Mouse (Mus musculus): ENCODE measurements around the gene Kazn. TPM values are rescaled to one million over a fixed set of nuclear protein-coding genes. Genes with fewer than 3 reads are reported as not detected.

Gene Kazn
- polyA plus RNA-seq, 1 experiment from 2014 or later: 13.7 TPM

DNA sequence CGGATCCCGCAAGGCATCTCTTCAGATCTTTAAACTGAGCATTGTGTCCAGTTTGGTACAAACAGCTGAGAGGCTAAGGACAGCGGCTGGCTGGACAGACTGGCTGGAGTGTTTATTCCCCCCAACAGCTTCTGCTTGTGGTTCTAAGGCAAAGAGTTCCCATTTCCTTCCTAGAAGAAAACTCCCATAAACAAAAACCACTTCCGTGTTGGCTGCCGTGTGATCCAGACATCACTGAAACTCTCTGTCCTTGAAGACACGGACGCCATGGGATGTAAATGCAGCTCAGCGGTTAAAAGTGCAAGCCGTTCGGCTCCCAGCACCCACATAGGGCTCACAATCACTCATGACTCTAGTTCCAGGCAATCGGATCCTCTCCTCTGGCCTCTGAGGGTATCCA, 3.8 kb downstream of the Kazn start:
- H3K36me3 ChIP-seq (ENCODE audit: control insufficient read depth, insufficient read depth, low read length): no peaks in the 10 kb centered on the region
- no peak overlapping the region for H3K4me2 ChIP-seq (ENCODE audit: low read length)
- peaks cover 38% of the 10 kb centered on the region for H3K4me1 ChIP-seq (replicated peaks; ENCODE audit: control insufficient read depth, insufficient read depth, low read length)
- no peaks in the 10 kb centered on the region for H3K27me3 ChIP-seq (replicated peaks; ENCODE audit: control insufficient read depth, insufficient read depth, low read length)
- H3K27ac ChIP-seq (ENCODE audit: low read depth): no peak overlapping the region
- H3K9ac ChIP-seq (ENCODE audit: low read length): no peak overlapping the region
- DNase-seq (ENCODE audit: low spot score) (no peak), ATAC-seq (replicated peaks; ENCODE audit: low FRiP score, low TSS enrichment, low read depth) (no peak)
- no peaks in the 10 kb centered on the region for H3K9me3 ChIP-seq (ENCODE audit: control insufficient read depth, low read length)
- WGBS: 61% methylated on average over 11 of the region's 11 CpGs
- H3K4me3 ChIP-seq (ENCODE audit: low read depth, low read length): no peak overlapping the region

DNA sequence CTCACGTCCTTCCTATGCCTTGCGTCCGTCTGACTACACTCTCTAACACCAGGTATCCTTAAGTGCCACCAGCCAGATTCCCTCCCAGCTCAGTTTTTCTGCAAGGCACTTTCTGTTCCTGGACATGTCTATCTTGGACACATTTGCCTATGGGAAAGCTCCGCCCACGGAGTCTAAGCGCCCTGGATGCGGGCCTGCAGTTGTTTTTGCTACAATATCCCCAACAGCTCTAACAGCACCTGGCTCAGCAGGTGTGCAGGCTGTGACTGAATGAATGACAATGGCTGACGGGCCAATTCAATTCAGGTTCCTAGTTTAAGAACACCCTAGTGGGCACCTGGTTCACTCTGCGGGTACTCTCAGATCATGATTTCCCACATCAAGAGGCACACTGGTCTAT, 4.4 kb downstream of the Kazn start:
- Histone ChIP-seq H3K9ac (ENCODE audit: low read length) (no peak overlapping the region), H3K4me1 (replicated peaks; ENCODE audit: control insufficient read depth, insufficient read depth, low read length) (peaks cover 41% of the 10 kb centered on the region), H3K9me3 (ENCODE audit: control insufficient read depth, low read length) (no peaks in the 10 kb centered on the region), H3K4me3 (ENCODE audit: low read depth, low read length) (no peak overlapping the region), H3K36me3 (ENCODE audit: control insufficient read depth, insufficient read depth, low read length) (no peaks in the 10 kb centered on the region), H3K27me3 (replicated peaks; ENCODE audit: control insufficient read depth, insufficient read depth, low read length) (no peaks in the 10 kb centered on the region), H3K4me2 (ENCODE audit: low read length) (no peak overlapping the region), H3K27ac (ENCODE audit: low read depth) (no peak overlapping the region)
- ATAC-seq (replicated peaks; ENCODE audit: low FRiP score, low TSS enrichment, low read depth): no peak
- no peak for DNase-seq (ENCODE audit: low spot score)
- WGBS: 83% methylated on average over 9 of the region's 9 CpGs

DNA sequence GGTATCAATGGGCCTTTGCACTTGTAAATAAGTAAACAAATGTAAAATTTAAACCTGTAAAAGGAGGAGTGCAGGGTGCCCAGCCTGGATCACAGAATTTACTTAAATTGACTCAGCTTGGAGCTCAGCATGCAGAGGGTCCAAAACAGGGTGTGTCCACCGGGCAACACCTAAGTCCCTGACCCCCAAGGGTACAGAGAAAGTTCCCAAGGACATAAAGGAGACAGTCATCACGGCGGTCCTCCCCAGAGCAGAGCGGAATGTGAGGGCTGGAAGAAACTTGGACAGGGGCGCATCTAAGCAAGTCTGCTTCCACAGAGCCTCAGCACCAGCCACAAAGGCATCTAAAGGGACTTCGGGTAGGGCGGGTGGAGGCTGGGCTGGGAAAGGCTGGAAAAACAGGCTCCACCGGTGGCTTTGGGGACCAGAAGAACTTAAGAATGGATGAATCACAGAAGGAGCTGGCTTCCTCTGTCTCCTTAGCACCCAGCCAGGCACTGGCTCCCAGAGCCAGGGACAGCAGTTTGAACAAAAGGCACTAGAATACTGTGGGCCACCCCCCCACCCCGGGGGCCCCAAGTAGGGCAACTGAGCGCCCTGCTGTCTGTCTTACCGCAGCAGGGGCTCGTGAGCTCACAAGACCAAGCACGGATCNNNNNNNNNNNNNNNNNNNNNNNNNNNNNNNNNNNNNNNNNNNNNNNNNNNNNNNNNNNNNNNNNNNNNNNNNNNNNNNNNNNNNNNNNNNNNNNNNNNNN, 10.2 kb downstream of the Kazn start:
- H3K4me1 ChIP-seq (replicated peaks; ENCODE audit: control insufficient read depth, insufficient read depth, low read length): peaks cover 47% of the 10 kb centered on the region
- H3K4me3 ChIP-seq (ENCODE audit: low read depth, low read length): no peak overlapping the region
- 27% methylated on average over 13 of the region's 13 CpGs for WGBS
- no peaks in the 10 kb centered on the region for H3K27me3 ChIP-seq (replicated peaks; ENCODE audit: control insufficient read depth, insufficient read depth, low read length)
- H3K9me3 ChIP-seq (ENCODE audit: control insufficient read depth, low read length): no peaks in the 10 kb centered on the region
- no peak overlapping the region for H3K9ac ChIP-seq (ENCODE audit: low read length)
- 0 out of 2 replicates have a peak, but pooled peaks have one; percentile 37 for ATAC-seq (replicated peaks; ENCODE audit: low FRiP score, low TSS enrichment, low read depth)
- H3K4me2 ChIP-seq (ENCODE audit: low read length): peak overlapping the region; percentile 9; the same call in 1 of the 2 replicates
- peak; percentile 73 for DNase-seq (ENCODE audit: low spot score)
- no peaks in the 10 kb centered on the region for H3K36me3 ChIP-seq (ENCODE audit: control insufficient read depth, insufficient read depth, low read length)
- H3K27ac ChIP-seq (ENCODE audit: low read depth): peak overlapping the region; percentile 48; the same call in 1 of the 2 replicates

DNA sequence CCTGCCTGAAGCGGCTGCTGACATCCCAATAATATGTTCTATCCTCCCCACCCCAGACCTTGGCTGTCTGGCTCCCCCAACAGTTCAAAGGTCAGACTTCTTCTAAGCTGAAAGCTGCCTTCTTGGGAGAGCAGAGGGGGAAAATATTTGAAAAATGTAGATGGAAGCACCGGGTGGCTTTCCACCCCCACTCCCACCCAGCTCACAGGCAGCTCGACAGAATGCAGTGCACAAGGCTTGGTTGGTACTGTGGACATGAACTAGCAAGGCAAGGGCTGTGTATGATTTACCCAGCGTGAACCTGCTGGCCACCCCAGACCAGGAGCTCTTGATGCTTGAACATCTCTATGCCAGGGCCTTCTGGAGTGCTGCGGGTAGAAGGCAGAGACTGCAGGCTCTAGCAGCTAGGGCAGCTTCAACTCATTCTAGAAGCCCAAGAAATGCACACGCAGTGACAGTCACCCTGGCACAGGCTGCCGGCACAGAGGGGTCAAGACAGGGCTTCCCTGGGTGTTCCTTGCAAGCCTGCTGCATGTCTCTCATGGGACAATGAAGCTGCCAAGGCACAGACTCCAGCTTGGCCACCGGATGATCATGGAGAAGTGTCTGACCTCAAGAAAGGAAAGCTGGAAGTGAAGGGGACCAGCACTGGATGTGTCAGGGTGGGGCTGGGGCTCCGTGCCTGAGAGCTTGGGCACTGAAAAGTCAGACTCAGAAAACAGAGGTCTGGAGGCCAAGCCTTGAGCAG, 15.1 kb downstream of the Kazn start:
- H3K4me2 ChIP-seq (ENCODE audit: low read length): no peak overlapping the region
- peaks cover 81% of the 10 kb centered on the region for H3K4me1 ChIP-seq (replicated peaks; ENCODE audit: control insufficient read depth, insufficient read depth, low read length)
- DNase-seq (ENCODE audit: low spot score): no peak

DNA sequence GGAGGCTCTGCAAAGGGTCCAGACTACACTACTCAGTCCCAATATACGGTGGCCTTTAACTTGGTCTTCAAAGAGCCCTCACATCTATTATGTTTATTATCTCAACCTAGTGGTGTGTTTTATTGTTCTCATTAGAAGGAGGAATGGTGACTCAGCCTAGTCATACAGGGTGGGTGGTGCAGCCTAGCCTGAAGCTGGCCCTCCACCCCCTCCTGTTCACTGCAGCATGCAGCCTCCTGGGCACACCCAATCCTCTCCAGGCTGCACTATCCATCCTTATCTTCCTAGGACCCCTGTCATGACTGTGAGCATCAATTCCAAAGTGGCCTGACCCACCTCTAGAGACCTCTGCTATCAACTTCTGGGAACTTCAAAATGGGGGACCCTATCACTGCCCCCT, 16.8 kb downstream of the Kazn start:
- Histone ChIP-seq H3K27me3 (replicated peaks; ENCODE audit: control insufficient read depth, insufficient read depth, low read length) (no peaks in the 10 kb centered on the region), H3K9me3 (ENCODE audit: control insufficient read depth, low read length) (no peaks in the 10 kb centered on the region), H3K27ac (ENCODE audit: low read depth) (peak overlapping the region; percentile 89), H3K4me2 (ENCODE audit: low read length) (no peak overlapping the region), H3K36me3 (ENCODE audit: control insufficient read depth, insufficient read depth, low read length) (no peaks in the 10 kb centered on the region), H3K9ac (ENCODE audit: low read length) (no peak overlapping the region), H3K4me3 (ENCODE audit: low read depth, low read length) (no peak overlapping the region), H3K4me1 (replicated peaks; ENCODE audit: control insufficient read depth, insufficient read depth, low read length) (peaks cover 79% of the 10 kb centered on the region)
- peak; percentile 52 for ATAC-seq (replicated peaks; ENCODE audit: low FRiP score, low TSS enrichment, low read depth)
- DNase-seq (ENCODE audit: low spot score): no peak
- 9% methylated on average over 1 of the region's 1 CpGs for WGBS

More for the DNA sequence above, 15.1 kb downstream of the Kazn start:
- Histone ChIP-seq H3K4me3 (ENCODE audit: low read depth, low read length) (no peak overlapping the region), H3K9ac (ENCODE audit: low read length) (peak overlapping the region; percentile 21), H3K27me3 (replicated peaks; ENCODE audit: control insufficient read depth, insufficient read depth, low read length) (no peaks in the 10 kb centered on the region), H3K9me3 (ENCODE audit: control insufficient read depth, low read length) (no peaks in the 10 kb centered on the region), H3K27ac (ENCODE audit: low read depth) (peak overlapping the region; percentile 89), H3K36me3 (ENCODE audit: control insufficient read depth, insufficient read depth, low read length) (no peaks in the 10 kb centered on the region)
- no peak for ATAC-seq (replicated peaks; ENCODE audit: low FRiP score, low TSS enrichment, low read depth)
- WGBS: 36% methylated on average over 9 of the region's 9 CpGs

DNA sequence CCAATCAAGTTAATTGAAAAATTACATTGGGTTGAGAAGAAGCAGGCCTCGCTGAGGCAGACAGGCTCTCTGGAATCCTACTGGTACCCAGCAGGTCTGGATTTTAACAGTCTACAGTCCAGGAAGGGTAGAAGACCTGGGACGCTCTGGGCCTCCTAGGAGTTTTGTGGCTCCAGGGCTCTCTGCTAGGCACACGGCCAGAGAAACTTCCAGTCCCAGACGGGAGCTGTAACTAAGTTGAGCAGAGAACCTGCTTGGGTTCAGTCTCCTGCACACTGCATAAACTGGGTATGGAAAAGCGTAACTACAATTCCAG, 17.5 kb downstream of the Kazn start:
- no peaks in the 10 kb centered on the region for H3K36me3 ChIP-seq (ENCODE audit: control insufficient read depth, insufficient read depth, low read length)
- peak overlapping the region; percentile 89 for H3K27ac ChIP-seq (ENCODE audit: low read depth)
- H3K27me3 ChIP-seq (replicated peaks; ENCODE audit: control insufficient read depth, insufficient read depth, low read length): no peaks in the 10 kb centered on the region
- DNase-seq (ENCODE audit: low spot score) (no peak), ATAC-seq (replicated peaks; ENCODE audit: low FRiP score, low TSS enrichment, low read depth) (no peak; the same call in 1 of the 2 replicates)
- H3K4me1 ChIP-seq (replicated peaks; ENCODE audit: control insufficient read depth, insufficient read depth, low read length): peaks cover 82% of the 10 kb centered on the region
- WGBS: 21% methylated on average over 5 of the region's 5 CpGs
- no peaks in the 10 kb centered on the region for H3K9me3 ChIP-seq (ENCODE audit: control insufficient read depth, low read length)
- H3K4me2 ChIP-seq (ENCODE audit: low read length): no peak overlapping the region
- H3K4me3 ChIP-seq (ENCODE audit: low read depth, low read length): no peak overlapping the region
- H3K9ac ChIP-seq (ENCODE audit: low read length): no peak overlapping the region

DNA sequence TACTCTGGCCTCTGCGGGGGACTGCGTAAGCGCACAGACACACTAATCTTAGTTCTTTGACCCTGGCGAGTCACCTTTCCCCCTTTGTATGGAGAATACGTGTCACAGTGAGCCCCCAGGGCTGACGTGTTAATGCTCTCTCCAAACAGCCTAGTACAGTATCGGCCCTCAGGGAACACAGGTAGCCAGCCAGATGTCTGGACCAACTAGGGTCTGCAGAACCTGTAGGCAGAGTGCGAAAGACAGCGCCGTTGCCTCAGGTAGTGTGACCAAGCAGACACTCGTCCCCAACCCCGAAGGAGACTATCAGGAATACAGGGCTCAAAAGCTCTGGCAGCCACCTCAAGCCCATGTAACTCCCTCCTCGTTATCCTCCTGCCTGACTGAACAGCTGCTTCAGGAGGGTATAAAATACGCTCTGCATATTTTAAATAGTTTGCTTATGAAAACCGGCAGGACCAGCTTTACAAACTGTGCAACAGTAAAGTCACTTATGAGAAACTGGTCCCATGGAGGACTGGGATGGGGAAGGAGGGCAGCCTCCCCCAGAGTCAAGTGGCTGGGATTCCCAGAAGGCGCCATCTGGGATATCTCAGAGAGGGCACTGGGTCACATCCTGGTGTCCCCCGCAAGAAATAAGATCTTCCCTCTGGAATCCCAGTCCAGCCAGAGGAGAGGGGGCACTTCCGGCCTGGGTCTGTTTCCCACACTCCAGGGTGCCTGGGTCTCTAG, 18.0 kb downstream of the Kazn start:
- peak; percentile 80 for DNase-seq (ENCODE audit: low spot score)
- ATAC-seq (replicated peaks; ENCODE audit: low FRiP score, low TSS enrichment, low read depth): peak; percentile 81
- peaks cover 82% of the 10 kb centered on the region for H3K4me1 ChIP-seq (replicated peaks; ENCODE audit: control insufficient read depth, insufficient read depth, low read length)

DNA sequence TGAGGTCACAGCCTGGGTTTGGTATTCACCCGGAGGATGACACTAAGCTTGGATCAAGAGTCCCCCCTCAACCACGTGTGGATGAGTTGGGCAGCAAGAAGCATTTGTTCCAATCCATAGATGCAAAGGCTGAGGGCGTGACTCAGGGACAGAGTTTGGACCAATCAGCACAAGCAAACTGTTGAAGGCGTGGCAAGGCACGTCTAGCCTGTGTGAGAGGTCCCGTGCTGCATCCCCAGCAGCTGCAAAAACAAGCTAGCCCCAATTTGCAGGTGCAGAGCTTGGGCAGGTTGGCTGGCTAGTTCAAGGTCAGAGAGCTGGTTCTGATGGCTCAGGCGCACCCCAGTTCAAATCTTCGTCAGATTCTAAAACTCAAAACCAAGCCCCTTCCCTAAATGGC, 20.2 kb downstream of the Kazn start:
- peaks cover 74% of the 10 kb centered on the region for H3K4me1 ChIP-seq (replicated peaks; ENCODE audit: control insufficient read depth, insufficient read depth, low read length)

More for the DNA sequence above, 18.0 kb downstream of the Kazn start:
- Histone ChIP-seq H3K36me3 (ENCODE audit: control insufficient read depth, insufficient read depth, low read length) (no peaks in the 10 kb centered on the region), H3K9me3 (ENCODE audit: control insufficient read depth, low read length) (no peaks in the 10 kb centered on the region), H3K27ac (ENCODE audit: low read depth) (peak overlapping the region; percentile 89), H3K4me2 (ENCODE audit: low read length) (peak overlapping the region; percentile 21; the same call in 1 of the 2 replicates), H3K4me3 (ENCODE audit: low read depth, low read length) (no peak overlapping the region), H3K27me3 (replicated peaks; ENCODE audit: control insufficient read depth, insufficient read depth, low read length) (no peaks in the 10 kb centered on the region), H3K9ac (ENCODE audit: low read length) (no peak overlapping the region)
- WGBS: 21% methylated on average over 18 of the region's 18 CpGs

More for the DNA sequence above, 20.2 kb downstream of the Kazn start:
- no peaks in the 10 kb centered on the region for H3K27me3 ChIP-seq (replicated peaks; ENCODE audit: control insufficient read depth, insufficient read depth, low read length)
- H3K4me3 ChIP-seq (ENCODE audit: low read depth, low read length): no peak overlapping the region
- H3K4me2 ChIP-seq (ENCODE audit: low read length): no peak overlapping the region
- H3K36me3 ChIP-seq (ENCODE audit: control insufficient read depth, insufficient read depth, low read length): no peaks in the 10 kb centered on the region
- no peak for ATAC-seq (replicated peaks; ENCODE audit: low FRiP score, low TSS enrichment, low read depth)
- no peak overlapping the region for H3K27ac ChIP-seq (ENCODE audit: low read depth)
- no peak for DNase-seq (ENCODE audit: low spot score)
- H3K9me3 ChIP-seq (ENCODE audit: control insufficient read depth, low read length): no peaks in the 10 kb centered on the region
- no peak overlapping the region for H3K9ac ChIP-seq (ENCODE audit: low read length)
- WGBS: 68% methylated on average over 8 of the region's 8 CpGs

Measured in intestine, embryonic 14.5 days (tissue).